Mouse (Mus musculus): ENCODE measurements around the gene Sh3d19.

DNA sequence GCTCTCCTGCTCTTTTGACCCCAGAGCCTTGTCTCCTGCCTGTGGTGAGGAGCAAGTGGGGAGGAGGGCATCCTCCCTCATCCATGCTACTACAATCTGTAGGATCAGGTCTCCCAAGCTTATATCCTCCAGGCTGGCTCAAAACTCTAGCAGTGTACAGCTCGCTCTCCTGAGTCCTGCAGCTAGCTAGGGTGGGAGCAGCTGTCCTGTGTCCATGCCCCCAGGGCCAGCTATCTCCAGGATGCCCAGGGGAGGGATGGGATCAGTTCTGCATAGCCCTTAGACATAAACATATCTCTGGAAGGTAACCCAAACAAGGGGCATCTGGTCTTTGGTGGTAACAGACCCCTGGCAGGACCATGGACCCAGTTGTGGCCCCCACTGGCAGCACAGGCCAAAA lies 11.2 kb upstream of the Sh3d19 start:
- no peak for TF ChIP-seq POLR2A (IDR thresholded peaks at IDR 0.05; ENCODE audit: low read depth, low read length)
- no peak for TF ChIP-seq CTCF (conservative IDR thresholded peaks at IDR 0.05; ENCODE audit: insufficient read depth, insufficient read length, low read depth, low read length)

All from kidney, adult 2 months (tissue).